Mouse (Mus musculus) intestine, postnatal 0 days (tissue): ENCODE measurements around the gene Hist2h2ab. TPM values are rescaled to one million over a fixed set of nuclear protein-coding genes. Genes with fewer than 3 reads are reported as not detected.

Experiments
- ATAC-seq: fragments of 200-750 bp; cut with Nextera tagmentation; 2 replicates; pipeline ENCODE4 v1.8.0; 2017; ENCODE audit warnings: mild to moderate bottlenecking, moderate TSS enrichment, moderate library complexity
- H3K27ac ChIP-seq: fragments of 300-500 bp; sonication (generic); 2 replicates; pipeline ENCODE4 v1.5.1; 2014; ENCODE audit warnings: mild to moderate bottlenecking, low read depth, low read length, moderate library complexity
- H3K27me3 ChIP-seq: fragments of 300-500 bp; sonication (generic); replicated peaks from 2 replicates; pipeline ENCODE4 v1.6.1; 2014; ENCODE audit warnings: low read length, mixed read lengths; ENCODE audit not compliant: control insufficient read depth, insufficient read depth
- H3K36me3 ChIP-seq: fragments of 300-500 bp; sonication (generic); 2 replicates; pipeline ENCODE4 v1.6.1; 2014; ENCODE audit warnings: mild to moderate bottlenecking, moderate library complexity; ENCODE audit not compliant: control insufficient read depth, insufficient read depth
- H3K4me1 ChIP-seq: fragments of 300-500 bp; sonication (generic); replicated peaks from 2 replicates; pipeline ENCODE4 v1.6.1; 2014; ENCODE audit warnings: antibody characterized with exemption, low read length, mixed read lengths; ENCODE audit not compliant: control insufficient read depth, insufficient read depth
- H3K4me2 ChIP-seq: fragments of 300-500 bp; sonication (generic); replicated peaks from 2 replicates; pipeline ENCODE4 v1.6.1; 2014; ENCODE audit warnings: low read depth, mild to moderate bottlenecking, moderate library complexity
- H3K4me3 ChIP-seq: fragments of 300-500 bp; sonication (generic); 2 replicates; pipeline ENCODE4 v1.5.1; 2014; ENCODE audit warnings: low read depth, low read length
- H3K9ac ChIP-seq: fragments of 300-500 bp; sonication (generic); 2 replicates; pipeline ENCODE4 v1.6.1; 2014; ENCODE audit warnings: mild to moderate bottlenecking, low read depth, low read length
- H3K9me3 ChIP-seq: fragments of 300-500 bp; sonication (generic); 2 replicates; pipeline ENCODE4 v1.6.1; 2016; ENCODE audit warnings: mixed run types; ENCODE audit not compliant: control insufficient read depth
- CTCF ChIP-seq: sonication (generic); IDR thresholded peaks from 2 replicates; pipeline ENCODE4 v1.5.1; 2016; ENCODE audit warnings: low read depth, mild to moderate bottlenecking, control low read depth, antibody characterized with exemption, moderate library complexity
- WGBS: fragments of 180-500 bp; shearing (Covaris S2); extraction: QIAGEN DNeasy Blood & Tissue Kit; methylation state at CpG from one replicate; pipeline ENCODE4 v1.1.7; 2014; 5-methylcytosine and 5-hydroxymethylcytosine counted together
- polyA plus RNA-seq: library from polyadenylated mRNA; unstranded; fragments of >200 nt; fragmentation: Nextera tagmentation; extraction: Ambion mirVana; gene quantifications from 2 replicates; pipeline ENCODE4 v1.2.1, GENCODE M21; 2015

The Hist2h2ab gene
- polyA plus RNA-seq, 1 experiment from 2014 or later = not detected

- peak; percentile 45 for ATAC-seq
- peak overlapping the region; percentile 94 for H3K27ac ChIP-seq
- no peaks in the 10 kb centered on the region for H3K4me1 ChIP-seq
- no peaks in the 10 kb centered on the region for H3K36me3 ChIP-seq
- 4% methylated on average over 27 of the region's 27 CpGs for WGBS
- peak overlapping the region; percentile 72 for H3K9ac ChIP-seq
- peak overlapping the region; percentile 85 for H3K4me2 ChIP-seq
- peak overlapping the region; percentile 62 for H3K4me3 ChIP-seq
- TF ChIP-seq CTCF = no peak
- H3K27me3 ChIP-seq = no peaks in the 10 kb centered on the region
- no peaks in the 10 kb centered on the region for H3K9me3 ChIP-seq
Measured at GRCm38 (mm10) chr3:96263558-96264403, 44.1 kb downstream of the Hist2h2ab start.

GRCm38 (mm10) chr3:96264404-96264949 is 44.8 kb downstream of the Hist2h2ab start:
- H3K4me3 ChIP-seq = no peak overlapping the region
- no peak for ATAC-seq
- 70% methylated on average over 7 of the region's 7 CpGs for WGBS

DNA sequence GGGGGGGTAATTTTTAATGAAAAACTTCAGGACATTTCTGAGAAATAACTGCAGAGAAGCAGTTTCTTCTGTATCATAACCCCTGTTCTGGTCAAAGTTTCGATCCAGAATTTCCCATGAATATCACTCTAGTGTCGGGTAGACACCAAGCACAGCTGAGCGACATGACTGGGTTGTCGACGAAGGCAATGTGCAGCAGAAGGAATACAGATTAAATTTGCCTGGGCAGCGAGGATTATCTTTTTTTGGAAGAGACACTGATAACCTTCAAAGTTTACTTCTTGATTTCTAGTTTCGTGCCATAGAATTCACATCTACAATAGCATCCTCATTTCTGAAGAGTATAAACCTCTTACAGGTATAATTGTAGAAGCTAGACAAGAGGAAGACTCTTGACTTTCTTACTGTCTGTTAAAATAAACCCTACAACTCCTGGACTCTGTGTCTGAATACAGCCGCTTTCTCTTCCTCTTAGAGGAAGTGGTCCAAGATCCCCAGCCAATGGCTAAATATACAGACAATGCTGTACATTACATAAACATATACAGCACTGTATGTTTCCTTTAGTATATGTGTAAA is 46.6 kb downstream of the Hist2h2ab start:
- no peak for ATAC-seq
- Histone ChIP-seq H3K9me3 (no peaks in the 10 kb centered on the region), H3K9ac (no peak overlapping the region), H3K4me2 (no peak overlapping the region), H3K27ac (no peak overlapping the region), H3K27me3 (no peaks in the 10 kb centered on the region), H3K4me1 (no peaks in the 10 kb centered on the region; the same call in 1 of the 2 replicates), H3K36me3 (no peaks in the 10 kb centered on the region), H3K4me3 (no peak overlapping the region)
- WGBS = 87% methylated on average over 8 of the region's 8 CpGs
- TF ChIP-seq CTCF = no peak

More at GRCm38 (mm10) chr3:96264404-96264949, 44.8 kb downstream of the Hist2h2ab start:
- peak overlapping the region; percentile 85 for H3K4me2 ChIP-seq
- H3K4me1 ChIP-seq = no peaks in the 10 kb centered on the region
- no peaks in the 10 kb centered on the region for H3K27me3 ChIP-seq
- no peak for TF ChIP-seq CTCF
- H3K9ac ChIP-seq = 0 out of 2 replicates have a peak overlapping the region, but pooled peaks have one; percentile 72
- H3K36me3 ChIP-seq = no peaks in the 10 kb centered on the region
- peak overlapping the region; percentile 94; the same call in 1 of the 2 replicates for H3K27ac ChIP-seq
- H3K9me3 ChIP-seq = no peaks in the 10 kb centered on the region

DNA sequence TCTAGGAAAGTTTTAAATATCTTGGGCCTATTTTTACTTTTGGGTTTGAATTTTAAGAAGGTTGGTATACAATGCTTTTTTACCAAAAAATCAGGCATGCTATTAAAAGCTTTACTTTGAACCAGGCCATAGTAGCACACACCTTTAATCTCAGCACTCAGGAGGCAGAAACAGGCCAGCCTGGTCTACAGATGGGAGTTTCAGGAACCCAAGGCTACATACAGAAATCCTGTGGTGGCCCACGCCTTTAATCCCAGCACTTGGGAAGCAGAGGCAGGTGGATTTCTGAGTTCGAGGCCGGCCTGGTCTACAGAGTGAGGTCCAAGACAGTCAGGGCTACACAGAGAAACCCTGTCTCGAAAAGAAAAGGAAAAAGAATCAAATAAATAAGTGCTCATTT is 47.9 kb downstream of the Hist2h2ab start:
- Histone ChIP-seq H3K4me2 (peak overlapping the region; percentile 63), H3K9ac (no peak overlapping the region), H3K27ac (no peak overlapping the region), H3K36me3 (no peaks in the 10 kb centered on the region), H3K9me3 (no peaks in the 10 kb centered on the region), H3K4me3 (no peak overlapping the region), H3K27me3 (no peaks in the 10 kb centered on the region), H3K4me1 (no peaks in the 10 kb centered on the region; the same call in 1 of the 2 replicates)
- no peak for ATAC-seq
- TF ChIP-seq CTCF = no peak
- WGBS = 80% methylated on average over 4 of the region's 4 CpGs

GRCm38 (mm10) chr3:96268051-96268775 is 48.5 kb downstream of the Hist2h2ab start, which contains the start of gene Hist2h3b:
Gene Hist2h3b, plus strand, starts transcription at chr3:96268654.
- no peak for TF ChIP-seq CTCF

More at GRCm38 (mm10) chr3:96268051-96268775, 48.5 kb downstream of the Hist2h2ab start, which contains the start of gene Hist2h3b:
- Histone ChIP-seq H3K4me2 (peak within 1 kb of the TSS; percentile 86), H3K27me3 (no peaks in the 10 kb centered on the region), H3K9ac (peak within 1 kb of the TSS; percentile 51), H3K27ac (peak within 1 kb of the TSS; percentile 87), H3K4me1 (no peaks in the 10 kb centered on the region; the same call in 1 of the 2 replicates), H3K9me3 (no peaks in the 10 kb centered on the region), H3K4me3 (peak within 1 kb of the TSS; percentile 43), H3K36me3 (no peaks in the 10 kb centered on the region)
- 12% methylated on average over 29 of the region's 30 CpGs for WGBS
- peak; percentile 64 for ATAC-seq
